Mouse (Mus musculus): ENCODE measurements around the gene Clec10a. TPM values are rescaled to one million over a fixed set of nuclear protein-coding genes. Genes with fewer than 3 reads are reported as not detected.

Clec10a gene
- polyA plus RNA-seq, 1 experiment from 2014 or later: 0.73 TPM

DNA sequence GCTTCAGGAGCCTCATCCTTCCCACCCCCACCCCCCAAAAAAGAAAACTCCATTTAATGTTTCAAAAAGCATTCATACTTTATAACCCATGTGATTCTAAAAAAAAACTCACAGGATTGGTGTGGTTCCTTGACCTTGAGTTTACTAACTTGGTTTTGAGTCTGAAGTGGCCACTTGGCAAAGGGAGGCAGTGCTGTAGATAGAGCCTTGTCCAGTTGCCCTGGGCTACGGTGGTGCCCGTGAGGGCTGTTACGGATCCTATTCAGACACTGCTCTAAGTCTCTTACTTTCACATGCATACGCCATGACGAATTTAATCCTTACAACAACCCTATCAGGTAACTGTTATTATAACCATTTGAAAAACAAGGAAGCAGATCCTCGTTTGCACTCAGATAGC, 56.0 kb downstream of the Clec10a start:
- Histone ChIP-seq H3K9ac (replicated peaks) (no peak overlapping the region), H3K36me3 (peaks cover 3% of the 10 kb centered on the region; the same call in 1 of the 2 replicates), H3K4me1 (peaks cover 18% of the 10 kb centered on the region), H3K27me3 (peaks cover 47% of the 10 kb centered on the region), H3K27ac (replicated peaks) (no peak overlapping the region), H3K4me2 (replicated peaks) (no peak overlapping the region), H3K9me3 (no peaks in the 10 kb centered on the region), H3K4me3 (no peak overlapping the region)
- WGBS: 72% methylated on average over 6 of the region's 6 CpGs
- ATAC-seq (replicated peaks): no peak

- H3K4me2 ChIP-seq (replicated peaks): peak within 1 kb of the TSS; percentile 65
- no peaks in the 10 kb centered on the region for H3K9me3 ChIP-seq
- no peak for ATAC-seq (replicated peaks)
- H3K9ac ChIP-seq (replicated peaks): 0 out of 2 replicates have a peak within 1 kb of the TSS, but pooled peaks have one; percentile 41
- H3K36me3 ChIP-seq: peaks cover 3% of the 10 kb centered on the region; the same call in 1 of the 2 replicates
- H3K4me3 ChIP-seq: peak within 1 kb of the TSS; percentile 39
- H3K27me3 ChIP-seq: peaks cover 49% of the 10 kb centered on the region
- no peak within 1 kb of the TSS for H3K27ac ChIP-seq (replicated peaks)
- WGBS: 66% methylated on average over 6 of the region's 6 CpGs
- peaks cover 18% of the 10 kb centered on the region for H3K4me1 ChIP-seq
Measured at GRCm38 (mm10) chr11:70212423-70212822, 56.4 kb downstream of the Clec10a start, which contains the start of gene Slc16a11. Gene Slc16a11, plus strand, starts transcription at chr11:70212752.

DNA sequence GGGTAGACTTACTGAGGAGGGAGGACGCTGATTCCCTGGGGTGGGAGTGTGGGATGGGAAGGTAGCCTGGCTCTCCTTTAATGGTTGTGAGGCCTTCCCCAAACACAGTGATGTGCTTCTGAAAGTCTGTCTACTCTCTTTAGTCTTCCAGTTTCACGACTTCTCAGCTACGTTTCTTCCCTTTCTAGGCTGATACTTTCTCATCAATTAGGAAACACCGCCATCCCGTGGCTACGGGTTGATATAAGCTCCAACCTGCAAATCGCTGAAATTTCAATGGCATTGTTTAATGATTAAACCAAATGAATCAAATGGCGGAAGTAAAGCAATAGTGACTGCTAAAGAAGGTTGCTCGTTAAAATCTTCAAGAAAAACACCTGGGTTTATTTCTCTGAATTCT, 56.9 kb downstream of the Clec10a start:
- Histone ChIP-seq H3K4me2 (replicated peaks) (no peak overlapping the region), H3K36me3 (peaks cover 3% of the 10 kb centered on the region; the same call in 1 of the 2 replicates), H3K4me3 (no peak overlapping the region; the same call in 1 of the 2 replicates), H3K27ac (replicated peaks) (no peak overlapping the region), H3K4me1 (peaks cover 18% of the 10 kb centered on the region), H3K9ac (replicated peaks) (no peak overlapping the region), H3K9me3 (no peaks in the 10 kb centered on the region), H3K27me3 (peaks cover 49% of the 10 kb centered on the region)
- WGBS: 6% methylated on average over 9 of the region's 9 CpGs
- ATAC-seq (replicated peaks): no peak

DNA sequence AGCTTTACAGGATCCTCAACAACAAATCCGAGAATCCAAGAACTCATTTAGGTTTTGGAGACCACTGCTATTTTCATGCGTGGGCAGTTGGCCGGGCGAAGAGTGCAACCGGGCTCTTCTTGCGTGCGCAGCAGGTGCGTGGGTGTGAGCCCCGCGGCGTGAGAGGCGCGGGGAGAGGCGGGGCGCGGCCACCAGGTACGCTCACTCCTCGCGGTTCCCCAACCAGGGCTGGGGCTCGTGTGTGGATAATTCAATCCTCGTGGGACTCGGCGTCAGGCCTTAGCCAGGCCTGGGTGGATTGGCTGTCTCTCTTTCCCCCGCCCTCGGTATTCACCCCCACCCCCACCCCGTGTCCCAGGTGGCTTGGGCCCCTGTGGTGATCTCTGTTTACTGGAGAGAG, 57.7 kb downstream of the Clec10a start:
- peak; percentile 36; the same call in 1 of the 2 replicates for ATAC-seq (replicated peaks)
- Histone ChIP-seq H3K27me3 (peaks cover 49% of the 10 kb centered on the region), H3K4me3 (peak overlapping the region; percentile 39), H3K27ac (replicated peaks) (no peak overlapping the region), H3K9ac (replicated peaks) (peak overlapping the region; percentile 41), H3K4me1 (peaks cover 23% of the 10 kb centered on the region), H3K9me3 (no peaks in the 10 kb centered on the region), H3K4me2 (replicated peaks) (peak overlapping the region; percentile 65), H3K36me3 (peaks cover 3% of the 10 kb centered on the region; the same call in 1 of the 2 replicates)
- 3% methylated on average over 26 of the region's 26 CpGs for WGBS

GRCm38 (mm10) chr11:70214191-70214855, 58.3 kb downstream of the Clec10a start:
- H3K27me3 ChIP-seq: peaks cover 49% of the 10 kb centered on the region
- H3K4me2 ChIP-seq (replicated peaks): peak overlapping the region; percentile 65
- H3K4me1 ChIP-seq: peaks cover 28% of the 10 kb centered on the region
- no peaks in the 10 kb centered on the region for H3K9me3 ChIP-seq
- 1% methylated on average over 46 of the region's 46 CpGs for WGBS
- peaks cover 3% of the 10 kb centered on the region; the same call in 1 of the 2 replicates for H3K36me3 ChIP-seq
- H3K27ac ChIP-seq (replicated peaks): no peak overlapping the region
- H3K9ac ChIP-seq (replicated peaks): peak overlapping the region; percentile 41
- H3K4me3 ChIP-seq: peak overlapping the region; percentile 39
- peak; percentile 46; the same call in 1 of the 2 replicates for ATAC-seq (replicated peaks)

DNA sequence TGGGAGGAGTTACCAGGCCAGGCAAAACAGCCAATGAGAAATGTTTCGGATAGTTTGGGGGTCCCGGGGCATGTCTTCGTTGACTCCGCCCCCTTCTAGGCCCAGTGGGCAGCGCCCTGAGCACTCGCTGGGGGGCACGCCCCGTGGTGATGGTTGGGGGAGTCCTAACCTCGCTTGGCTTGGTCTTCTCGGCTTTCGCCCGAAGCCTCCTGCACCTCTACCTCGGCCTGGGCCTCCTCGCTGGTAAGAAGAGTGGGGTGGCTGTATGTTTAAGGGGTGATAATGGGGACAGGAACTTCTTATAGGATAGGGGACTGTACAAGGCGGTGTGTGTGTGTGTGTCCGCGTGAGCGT, 58.8 kb downstream of the Clec10a start:
- H3K4me3 ChIP-seq: peak overlapping the region; percentile 39
- H3K9ac ChIP-seq (replicated peaks): no peak overlapping the region
- no peak overlapping the region for H3K27ac ChIP-seq (replicated peaks)
- no peak for ATAC-seq (replicated peaks)
- no peaks in the 10 kb centered on the region for H3K9me3 ChIP-seq
- WGBS: 6% methylated on average over 18 of the region's 18 CpGs
- peak overlapping the region; percentile 65 for H3K4me2 ChIP-seq (replicated peaks)
- peaks cover 3% of the 10 kb centered on the region; the same call in 1 of the 2 replicates for H3K36me3 ChIP-seq
- peaks cover 34% of the 10 kb centered on the region for H3K4me1 ChIP-seq
- peaks cover 49% of the 10 kb centered on the region for H3K27me3 ChIP-seq

- Histone ChIP-seq H3K9ac (replicated peaks) (no peak overlapping the region), H3K4me2 (replicated peaks) (no peak overlapping the region), H3K27ac (replicated peaks) (no peak overlapping the region), H3K9me3 (no peaks in the 10 kb centered on the region), H3K4me1 (peaks cover 37% of the 10 kb centered on the region), H3K4me3 (0 out of 2 replicates have a peak overlapping the region, but pooled peaks have one; percentile 39), H3K27me3 (peaks cover 49% of the 10 kb centered on the region), H3K36me3 (peaks cover 3% of the 10 kb centered on the region; the same call in 1 of the 2 replicates)
- 12% methylated on average over 22 of the region's 22 CpGs for WGBS
- ATAC-seq (replicated peaks): no peak
Measured at GRCm38 (mm10) chr11:70215301-70215700, 59.3 kb downstream of the Clec10a start.

GRCm38 (mm10) chr11:70216103-70216502, 60.1 kb downstream of the Clec10a start:
- Histone ChIP-seq H3K4me1 (peaks cover 37% of the 10 kb centered on the region), H3K27me3 (peaks cover 49% of the 10 kb centered on the region)
- 49% methylated on average over 3 of the region's 3 CpGs for WGBS

GRCm38 (mm10) chr11:70218039-70218438, 62.0 kb downstream of the Clec10a start:
- Histone ChIP-seq H3K9ac (replicated peaks) (no peak overlapping the region), H3K4me2 (replicated peaks) (no peak overlapping the region), H3K4me3 (no peak overlapping the region), H3K27me3 (peaks cover 40% of the 10 kb centered on the region), H3K27ac (replicated peaks) (no peak overlapping the region), H3K4me1 (peaks cover 48% of the 10 kb centered on the region), H3K9me3 (no peaks in the 10 kb centered on the region), H3K36me3 (peaks cover 3% of the 10 kb centered on the region; the same call in 1 of the 2 replicates)
- ATAC-seq (replicated peaks): no peak
- WGBS: 92% methylated on average over 4 of the region's 4 CpGs

More at GRCm38 (mm10) chr11:70216103-70216502, 60.1 kb downstream of the Clec10a start:
- Histone ChIP-seq H3K27ac (replicated peaks) (no peak overlapping the region), H3K36me3 (peaks cover 3% of the 10 kb centered on the region; the same call in 1 of the 2 replicates), H3K4me3 (no peak overlapping the region), H3K9me3 (no peaks in the 10 kb centered on the region), H3K4me2 (replicated peaks) (no peak overlapping the region), H3K9ac (replicated peaks) (no peak overlapping the region)
- no peak for ATAC-seq (replicated peaks)

DNA sequence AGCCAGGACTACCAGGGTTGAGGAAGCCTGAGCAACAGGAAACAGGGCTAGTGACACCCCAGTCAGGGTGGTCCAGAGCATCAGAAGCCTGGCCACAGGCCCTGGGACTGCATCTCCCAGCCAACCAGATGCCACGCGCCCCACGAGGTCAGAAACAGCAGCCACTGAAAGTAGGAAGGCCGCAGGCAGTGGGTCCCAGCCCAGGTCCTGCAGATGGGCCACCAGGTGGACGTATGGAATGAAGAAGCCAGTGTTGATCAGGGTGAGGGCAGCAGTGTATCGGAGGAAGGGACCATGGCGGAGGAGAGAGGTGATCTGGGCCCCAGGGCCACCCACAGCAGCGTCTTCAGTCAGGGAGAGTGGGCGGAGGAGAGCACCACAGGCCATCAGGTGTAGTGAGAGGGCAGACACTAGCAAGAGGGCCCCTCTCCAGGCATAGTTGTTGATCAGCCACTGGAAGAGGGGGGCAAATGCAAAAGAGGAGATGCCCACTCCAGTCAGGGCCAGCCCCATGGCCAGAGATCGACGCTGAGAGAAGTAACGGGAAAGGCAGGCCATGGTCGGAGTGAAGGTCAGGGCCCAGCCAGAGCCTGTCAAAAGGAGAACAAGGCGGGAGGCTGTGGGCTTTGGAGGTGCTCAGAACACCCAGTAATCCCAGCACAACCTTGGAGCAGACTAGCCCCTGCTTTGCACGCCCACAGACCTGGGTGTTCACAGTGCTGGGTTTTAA, 62.9 kb downstream of the Clec10a start:
- H3K27me3 ChIP-seq: peaks cover 31% of the 10 kb centered on the region
- 86% methylated on average over 15 of the region's 15 CpGs for WGBS
- H3K4me2 ChIP-seq (replicated peaks): peak overlapping the region; percentile 82
- peak overlapping the region; percentile 64; the same call in 1 of the 2 replicates for H3K4me3 ChIP-seq
- H3K36me3 ChIP-seq: peaks cover 3% of the 10 kb centered on the region; the same call in 1 of the 2 replicates
- no peak for ATAC-seq (replicated peaks)
- H3K9ac ChIP-seq (replicated peaks): no peak overlapping the region
- no peak overlapping the region for H3K27ac ChIP-seq (replicated peaks)
- no peaks in the 10 kb centered on the region for H3K9me3 ChIP-seq
- H3K4me1 ChIP-seq: peaks cover 41% of the 10 kb centered on the region

DNA sequence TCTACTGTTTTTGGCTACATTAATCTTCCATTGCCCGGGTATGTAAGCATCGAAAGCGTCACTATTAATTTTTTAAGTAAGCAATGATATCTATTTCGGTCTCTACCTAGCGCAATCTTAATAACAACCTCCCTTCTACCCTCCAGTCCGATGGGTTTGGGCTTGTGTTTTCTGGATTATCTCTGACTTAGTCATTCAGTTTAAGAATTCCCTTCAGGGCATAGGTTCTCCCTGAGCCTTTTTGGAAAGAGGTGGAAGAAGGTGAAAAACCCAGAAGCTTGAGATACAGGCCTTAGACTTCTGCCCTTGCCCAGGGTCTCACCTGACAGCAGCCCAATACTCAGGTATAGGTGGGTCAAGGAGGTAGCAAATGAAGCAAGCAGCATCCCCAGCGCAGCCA, 63.9 kb downstream of the Clec10a start:
- Histone ChIP-seq H3K4me3 (peak overlapping the region; percentile 64), H3K27me3 (peaks cover 22% of the 10 kb centered on the region), H3K4me2 (replicated peaks) (peak overlapping the region; percentile 82), H3K27ac (replicated peaks) (peak overlapping the region; percentile 93), H3K4me1 (peaks cover 31% of the 10 kb centered on the region), H3K36me3 (peaks cover 3% of the 10 kb centered on the region; the same call in 1 of the 2 replicates), H3K9ac (replicated peaks) (peak overlapping the region; percentile 77), H3K9me3 (no peaks in the 10 kb centered on the region)
- WGBS: 56% methylated on average over 7 of the region's 7 CpGs
- no peak for ATAC-seq (replicated peaks)

- peaks cover 3% of the 10 kb centered on the region; the same call in 1 of the 2 replicates for H3K36me3 ChIP-seq
- peaks cover 17% of the 10 kb centered on the region for H3K27me3 ChIP-seq
- peak; percentile 4; the same call in 1 of the 2 replicates for ATAC-seq (replicated peaks)
- H3K4me3 ChIP-seq: peak overlapping the region; percentile 64
- H3K27ac ChIP-seq (replicated peaks): peak overlapping the region; percentile 93
- H3K9ac ChIP-seq (replicated peaks): peak overlapping the region; percentile 77
- under 1% methylated on average over 24 of the region's 24 CpGs for WGBS
- peak overlapping the region; percentile 82 for H3K4me2 ChIP-seq (replicated peaks)
- peaks cover 30% of the 10 kb centered on the region for H3K4me1 ChIP-seq
- no peaks in the 10 kb centered on the region for H3K9me3 ChIP-seq
Measured at GRCm38 (mm10) chr11:70220323-70220722, 64.3 kb downstream of the Clec10a start.
